Mouse (Mus musculus) CH12.LX (cell line): Measurements from ENCODE around the gene Gm2a.

Experiments
- CHD1 ChIP-seq: IDR thresholded peaks from 2 replicates; pipeline ENCODE4 v1.6.1; 2012; ENCODE audit warnings: low read depth, low read length, improper control_type of control experiment, inconsistent platforms
- CHD2 ChIP-seq: IDR thresholded peaks from 2 replicates; pipeline ENCODE4 v1.6.1; 2011; ENCODE audit warnings: low read length, improper control_type of control experiment
- EP300 ChIP-seq: IDR thresholded peaks from 2 replicates; pipeline ENCODE4 v1.6.1; 2011; ENCODE audit warnings: low read length, improper control_type of control experiment
- MAFK ChIP-seq: IDR thresholded peaks from 2 replicates; pipeline ENCODE4 v1.6.1; 2011; ENCODE audit warnings: low read length, improper control_type of control experiment; ENCODE audit not compliant: insufficient replicate concordance
- MAX ChIP-seq: IDR thresholded peaks from 2 replicates; pipeline ENCODE4 v1.6.1; 2011; ENCODE audit warnings: low read length, improper control_type of control experiment
- MEF2A ChIP-seq: IDR thresholded peaks from 2 replicates; pipeline ENCODE4 v1.6.1; 2014; ENCODE audit warnings: low read depth, mild to moderate bottlenecking, inconsistent platforms, low read length, improper control_type of control experiment, borderline replicate concordance
- MYC ChIP-seq: IDR thresholded peaks from 2 replicates; pipeline ENCODE4 v1.6.1; 2011; ENCODE audit warnings: low read depth, mild to moderate bottlenecking, improper control_type of control experiment, low read length
- POLR2A ChIP-seq: IDR thresholded peaks from 2 replicates; pipeline ENCODE4 v1.6.1; 2011; ENCODE audit warnings: low read depth, mild to moderate bottlenecking, improper control_type of control experiment, low read length
- SIN3A ChIP-seq: IDR thresholded peaks from 2 replicates; pipeline ENCODE4 v1.6.1; 2012; ENCODE audit warnings: low read length, improper control_type of control experiment, inconsistent platforms
- TCF12 ChIP-seq: IDR thresholded peaks from 2 replicates; pipeline ENCODE4 v1.6.1; 2014; ENCODE audit warnings: low read depth, mild to moderate bottlenecking, inconsistent platforms, low read length, improper control_type of control experiment

- TF ChIP-seq MEF2A (no peak), CHD2 (no peak), SIN3A (no peak), POLR2A (no peak), MAX (no peak), EP300 (no peak), MYC (no peak), TCF12 (no peak), CHD1 (no peak), MAFK (no peak)
These were observed 11.8 kb downstream of the Gm2a start for GRCm38 (mm10) chr11:55109521-55110300.
